Mouse (Mus musculus): ENCODE data around the gene Disp2. TPM values are rescaled to one million over a fixed set of nuclear protein-coding genes. Genes with fewer than 3 reads are reported as not detected.

Gene Disp2
- polyA plus RNA-seq, 2 experiments: 0.21 to 0.27 TPM

- DNase-seq (ENCODE audit: low read depth in 3 of 3, low spot score in 3 of 3): no peak
- Histone ChIP-seq H3K9me3 (ENCODE audit: control insufficient read depth, low read length) (no peaks in the 10 kb centered on the region), H3K27ac (no peak overlapping the region), H3K9ac (replicated peaks) (no peak overlapping the region), H3K27me3 (ENCODE audit: control insufficient read depth, insufficient read depth, low read length) (no peaks in the 10 kb centered on the region), H3K4me3 (ENCODE audit: insufficient read depth in 1 of 2, low read depth in 2 of 2, low read length in 2 of 2) (no peak overlapping the region), H3K4me2 (ENCODE audit: low read depth) (no peak overlapping the region), H3K4me1 (replicated peaks; ENCODE audit: control insufficient read depth in 2 of 2, insufficient read depth in 2 of 2, low read length in 1 of 2) (peaks cover 16 to 18% of the 10 kb centered on the region in 2 experiments), H3K36me3 (replicated peaks; ENCODE audit: control insufficient read depth, insufficient read depth, low read depth) (no peaks in the 10 kb centered on the region)
- ATAC-seq (ENCODE audit: insufficient read depth): no peak
- no peak for TF ChIP-seq EP300 (IDR thresholded peaks at IDR 0.05; ENCODE audit: low read depth)
- TF ChIP-seq CTCF (IDR thresholded peaks at IDR 0.05; ENCODE audit: low read depth): no peak
- 34% methylated on average over 4 of the region's 4 CpGs for WGBS (ENCODE audit: insufficient replicate concordance)
These were observed 23.4 kb upstream of the Disp2 start for GRCm38 (mm10) chr2:118756103-118756502.

GRCm38 (mm10) chr2:118759828-118760227 is 19.7 kb upstream of the Disp2 start:
- Histone ChIP-seq H3K9me3 (ENCODE audit: control insufficient read depth, low read length) (no peaks in the 10 kb centered on the region), H3K27ac (no peak overlapping the region), H3K4me1 (replicated peaks; ENCODE audit: control insufficient read depth in 2 of 2, insufficient read depth in 2 of 2, low read length in 1 of 2) (peaks cover 15 to 20% of the 10 kb centered on the region in 2 experiments), H3K36me3 (replicated peaks; ENCODE audit: control insufficient read depth, insufficient read depth, low read depth) (no peaks in the 10 kb centered on the region), H3K27me3 (ENCODE audit: control insufficient read depth, insufficient read depth, low read length) (no peaks in the 10 kb centered on the region), H3K4me2 (ENCODE audit: low read depth) (0 out of 2 replicates have a peak overlapping the region, but pooled peaks have one; percentile 24), H3K9ac (replicated peaks) (no peak overlapping the region), H3K4me3 (ENCODE audit: insufficient read depth in 1 of 2, low read depth in 2 of 2, low read length in 2 of 2) (no peak overlapping the region)
- WGBS (ENCODE audit: insufficient replicate concordance): 4% methylated on average over 8 of the region's 8 CpGs
- DNase-seq (ENCODE audit: low read depth in 3 of 3, low spot score in 3 of 3) (peak; percentile 50 to 64 (median 58)), ATAC-seq (ENCODE audit: insufficient read depth) (peak; percentile 56)
- TF ChIP-seq EP300 (IDR thresholded peaks at IDR 0.05; ENCODE audit: low read depth) (no peak), CTCF (IDR thresholded peaks at IDR 0.05; ENCODE audit: low read depth) (peak; percentile 93)

- H3K4me1 ChIP-seq (replicated peaks; ENCODE audit: control insufficient read depth in 2 of 2, insufficient read depth in 2 of 2, low read length in 1 of 2): peaks cover 15 to 20% of the 10 kb centered on the region in 2 experiments
- ATAC-seq (ENCODE audit: insufficient read depth) (no peak), DNase-seq (ENCODE audit: low read depth in 3 of 3, low spot score in 3 of 3) (no peak)
- TF ChIP-seq EP300 (IDR thresholded peaks at IDR 0.05; ENCODE audit: low read depth): no peak
- TF ChIP-seq CTCF (IDR thresholded peaks at IDR 0.05; ENCODE audit: low read depth): no peak
- H3K4me2 ChIP-seq (ENCODE audit: low read depth): no peak overlapping the region
- no peak overlapping the region for H3K4me3 ChIP-seq (ENCODE audit: insufficient read depth in 1 of 2, low read depth in 2 of 2, low read length in 2 of 2)
- no peaks in the 10 kb centered on the region for H3K9me3 ChIP-seq (ENCODE audit: control insufficient read depth, low read length)
- 67% methylated on average over 11 of the region's 11 CpGs for WGBS (ENCODE audit: insufficient replicate concordance)
- H3K9ac ChIP-seq (replicated peaks): no peak overlapping the region
- no peaks in the 10 kb centered on the region for H3K27me3 ChIP-seq (ENCODE audit: control insufficient read depth, insufficient read depth, low read length)
- no peaks in the 10 kb centered on the region for H3K36me3 ChIP-seq (replicated peaks; ENCODE audit: control insufficient read depth, insufficient read depth, low read depth)
- H3K27ac ChIP-seq: no peak overlapping the region
These were observed 19.1 kb upstream of the Disp2 start for GRCm38 (mm10) chr2:118760311-118761025.

DNA sequence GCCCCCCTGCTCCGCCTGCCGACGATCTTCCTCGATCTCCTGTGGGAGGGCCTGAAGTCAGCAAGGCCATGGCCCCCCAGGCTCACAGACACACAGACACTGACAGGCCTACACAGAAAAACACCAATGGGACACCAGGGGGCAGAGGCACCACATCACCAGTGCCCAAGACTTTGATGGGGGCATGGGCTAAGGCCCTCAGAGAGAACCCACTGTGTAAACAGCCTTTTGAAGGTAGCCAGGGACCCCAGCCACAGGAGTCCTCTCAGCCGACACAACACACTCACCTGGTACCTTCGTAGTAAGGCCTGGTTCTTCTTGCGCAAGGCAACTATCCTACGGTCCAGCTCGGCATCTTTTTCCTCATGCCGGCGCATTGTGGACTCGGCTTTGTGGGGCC is 18.2 kb upstream of the Disp2 start:
- no peak overlapping the region for H3K27ac ChIP-seq
- 85% methylated on average over 12 of the region's 12 CpGs for WGBS (ENCODE audit: insufficient replicate concordance)
- H3K9ac ChIP-seq (replicated peaks): no peak overlapping the region
- H3K4me2 ChIP-seq (ENCODE audit: low read depth): no peak overlapping the region; the same call in 1 of the 2 replicates
- no peaks in the 10 kb centered on the region for H3K27me3 ChIP-seq (ENCODE audit: control insufficient read depth, insufficient read depth, low read length)
- ATAC-seq (ENCODE audit: insufficient read depth): no peak
- H3K4me3 ChIP-seq (ENCODE audit: insufficient read depth in 1 of 2, low read depth in 2 of 2, low read length in 2 of 2): no peak overlapping the region
- H3K36me3 ChIP-seq (replicated peaks; ENCODE audit: control insufficient read depth, insufficient read depth, low read depth): no peaks in the 10 kb centered on the region
- TF ChIP-seq CTCF (IDR thresholded peaks at IDR 0.05; ENCODE audit: low read depth) (peak; percentile 48), EP300 (IDR thresholded peaks at IDR 0.05; ENCODE audit: low read depth) (no peak)
- H3K4me1 ChIP-seq (replicated peaks; ENCODE audit: control insufficient read depth in 2 of 2, insufficient read depth in 2 of 2, low read length in 1 of 2): peaks cover 15 to 20% of the 10 kb centered on the region in 2 experiments
- H3K9me3 ChIP-seq (ENCODE audit: control insufficient read depth, low read length): no peaks in the 10 kb centered on the region
- no peak for DNase-seq (ENCODE audit: low read depth in 3 of 3, low spot score in 3 of 3)

DNA sequence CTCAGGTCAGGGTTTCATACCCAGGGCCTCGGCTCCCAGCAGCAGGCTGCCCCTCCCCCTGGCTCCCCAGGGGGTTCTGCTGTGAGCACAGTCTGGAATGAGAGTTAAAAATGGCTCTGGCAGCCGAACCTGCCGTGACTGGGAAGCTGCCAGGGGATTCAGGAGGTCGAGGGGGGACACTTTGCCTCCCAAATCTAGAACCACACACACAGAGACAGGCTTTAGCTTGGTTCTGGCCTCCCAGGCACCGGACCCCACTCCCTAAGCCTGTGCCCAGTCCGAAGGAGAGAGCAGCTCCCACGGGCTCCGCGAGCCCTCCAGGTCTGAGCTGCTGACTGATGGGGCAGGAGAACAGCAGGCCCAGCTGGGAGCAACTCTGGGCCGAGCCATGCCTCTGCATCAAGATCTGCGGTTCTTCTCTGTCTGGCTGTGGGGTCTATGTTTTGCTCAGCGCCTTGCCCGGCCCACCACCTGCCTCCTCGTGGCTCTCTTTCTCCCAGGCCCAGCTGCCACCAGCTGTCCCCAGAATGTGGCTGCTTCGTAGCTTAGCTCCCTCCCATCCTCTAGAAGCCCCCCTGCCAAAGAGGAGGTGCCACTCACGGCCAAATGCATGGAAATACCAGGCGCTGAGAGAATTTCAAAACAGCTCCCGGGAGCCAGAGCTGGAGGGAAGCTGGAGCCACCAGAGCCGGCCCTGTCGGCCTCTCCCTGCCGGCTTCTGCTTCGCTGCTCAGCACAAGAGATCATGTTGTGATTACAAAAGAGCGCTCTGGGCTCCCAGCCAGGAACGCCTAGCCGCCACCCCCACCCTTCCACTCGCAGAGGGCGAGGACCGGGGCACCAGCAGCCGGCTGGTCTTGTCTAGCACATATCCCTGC is 17.4 kb upstream of the Disp2 start, which contains the start of gene Ccdc9b:
Gene Ccdc9b, minus strand, starts transcription at position 756 of the 878 bp plus-strand sequence.
- TF ChIP-seq CTCF (IDR thresholded peaks at IDR 0.05; ENCODE audit: low read depth) (no peak), EP300 (IDR thresholded peaks at IDR 0.05; ENCODE audit: low read depth) (no peak)
- peak within 1 kb of the TSS; percentile 68 for H3K4me2 ChIP-seq (ENCODE audit: low read depth)
- 22% methylated on average over 29 of the region's 29 CpGs for WGBS (ENCODE audit: insufficient replicate concordance)
- peak; percentile 81 for ATAC-seq (ENCODE audit: insufficient read depth)
- H3K9me3 ChIP-seq (ENCODE audit: control insufficient read depth, low read length): no peaks in the 10 kb centered on the region
- peaks cover 15 to 20% of the 10 kb centered on the region in 2 experiments for H3K4me1 ChIP-seq (replicated peaks; ENCODE audit: control insufficient read depth in 2 of 2, insufficient read depth in 2 of 2, low read length in 1 of 2)
- H3K36me3 ChIP-seq (replicated peaks; ENCODE audit: control insufficient read depth, insufficient read depth, low read depth): no peaks in the 10 kb centered on the region
- peak within 1 kb of the TSS; percentile 63 for H3K27ac ChIP-seq
- H3K9ac ChIP-seq (replicated peaks): peak within 1 kb of the TSS; percentile 44; the same call in 1 of the 2 replicates
- peak within 1 kb of the TSS; percentile 12 to 34; a peak in 3 of 4 replicates for H3K4me3 ChIP-seq (ENCODE audit: insufficient read depth in 1 of 2, low read depth in 2 of 2, low read length in 2 of 2)
- peak; percentile 49 to 60 (median 51) for DNase-seq (ENCODE audit: low read depth in 3 of 3, low spot score in 3 of 3)
- no peaks in the 10 kb centered on the region for H3K27me3 ChIP-seq (ENCODE audit: control insufficient read depth, insufficient read depth, low read length)
